Mouse (Mus musculus) urinary bladder, postnatal 25 days (tissue): Measurements from ENCODE around the gene Alg10b.
"Not testable (repeated sequence)": the region's sequence is repeated elsewhere in the genome, so short reads cannot be mapped to it uniquely, and the experiment has no call there.

Experiments
- DNase-seq: peaks from one replicate; pipeline ENCODE4 v3.0.0; 2022; ENCODE audit warnings: low spot score

Gene Alg10b

DNA sequence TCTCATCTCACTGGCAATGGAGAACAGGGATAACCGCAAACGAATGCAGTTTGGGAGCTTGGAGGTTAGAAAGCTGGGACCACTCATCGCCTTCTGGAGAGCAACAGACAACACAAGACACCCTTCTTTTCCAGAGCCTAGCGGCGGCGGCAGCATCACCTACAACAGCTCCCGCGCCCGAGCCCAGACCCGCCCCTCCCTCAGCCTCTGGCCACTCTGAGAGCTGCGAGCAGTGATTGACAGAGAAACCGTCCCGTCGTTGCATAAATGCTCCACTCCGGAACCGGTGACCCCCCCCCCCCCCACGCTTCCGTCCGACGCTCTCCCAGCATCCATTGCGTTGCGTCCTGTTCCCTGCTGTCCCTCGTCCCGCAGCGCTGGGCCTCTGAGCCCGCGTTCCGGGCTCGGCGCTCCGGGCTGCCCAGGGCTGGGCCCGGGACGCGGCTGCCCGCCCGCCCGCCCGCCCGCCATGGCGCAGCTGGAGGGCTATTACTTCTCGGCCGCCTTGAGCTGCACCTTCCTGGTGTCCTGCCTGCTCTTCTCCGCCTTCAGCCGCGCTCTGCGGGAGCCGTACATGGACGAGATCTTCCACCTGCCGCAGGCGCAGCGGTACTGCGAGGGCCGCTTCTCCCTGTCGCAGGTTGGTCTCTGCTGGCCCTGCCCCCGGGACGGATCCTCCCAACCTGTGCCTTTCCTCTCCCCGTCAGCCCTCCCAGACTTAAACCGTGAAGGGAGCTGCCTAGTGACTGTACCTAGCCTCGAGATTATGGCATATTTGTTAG is at the start of gene Alg10b:
Gene Alg10b (plus strand): TSS at position 343 of the 782 bp plus-strand sequence.
- peak; percentile 65 for DNase-seq

GRCm38 (mm10) chr15:90183108-90183507 is 41.0 kb upstream of the Alg10b start:
- not testable (repeated sequence) for DNase-seq

DNA sequence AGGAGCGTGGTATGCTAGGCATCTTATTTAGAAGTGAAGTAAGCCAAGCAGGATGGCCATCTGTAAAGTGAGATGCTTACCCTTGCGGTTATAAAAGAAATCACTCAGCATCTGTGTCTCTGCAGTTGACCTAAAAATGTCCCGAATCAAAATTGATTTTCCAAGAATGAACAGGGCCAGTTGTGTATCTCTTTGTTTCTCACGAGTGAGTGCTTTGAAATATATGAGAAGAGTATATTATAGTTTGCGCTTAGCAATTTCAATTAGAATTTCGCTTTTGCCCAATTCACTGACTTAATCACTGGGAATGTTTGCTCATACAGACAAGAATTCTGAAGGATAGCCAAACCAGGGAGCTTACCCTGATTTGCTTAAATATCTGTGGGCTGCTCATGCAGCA is 40.6 kb upstream of the Alg10b start:
- DNase-seq: no peak

GRCm38 (mm10) chr15:90184743-90185142 is 39.4 kb upstream of the Alg10b start:
- DNase-seq: no peak

- no peak for DNase-seq
Measured at GRCm38 (mm10) chr15:90189477-90189876, 34.6 kb upstream of the Alg10b start.

DNA sequence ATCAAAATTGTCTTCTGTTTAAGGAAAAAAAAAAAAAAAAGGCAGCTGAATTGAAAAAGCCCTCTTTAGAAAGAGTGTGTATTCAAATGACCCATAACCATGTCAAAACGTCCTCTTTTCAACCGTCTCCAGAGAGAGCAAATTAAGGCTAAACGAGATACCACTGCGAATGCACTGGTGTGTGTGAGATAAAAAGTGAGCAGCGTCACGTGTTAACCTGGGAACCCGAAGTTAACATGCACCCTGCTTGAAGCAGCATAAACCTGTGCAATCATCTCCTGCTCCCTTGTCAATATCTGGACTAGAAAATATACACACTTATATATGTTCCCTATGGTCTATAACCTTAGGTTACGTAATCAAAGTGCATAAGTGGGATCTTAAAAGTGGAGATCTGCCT is 10.2 kb upstream of the Alg10b start:
- DNase-seq: no peak

DNA sequence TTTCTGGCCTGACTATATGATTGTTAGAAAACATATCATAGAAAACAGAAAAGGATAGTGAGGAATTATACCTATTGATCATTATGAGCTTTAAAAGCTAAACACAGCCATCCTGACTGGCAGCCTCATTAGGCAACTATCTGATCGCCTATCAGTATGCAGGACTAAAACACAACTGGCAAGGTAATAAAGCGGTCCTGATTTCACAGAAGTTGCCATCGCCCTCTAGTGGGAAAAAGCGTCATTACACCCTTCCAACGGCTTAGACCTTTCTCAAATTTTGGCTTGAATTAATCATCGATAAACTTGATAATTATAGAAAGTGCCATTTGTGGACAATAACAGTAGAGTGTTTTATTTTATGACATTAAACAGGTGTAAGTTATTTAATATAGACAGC is 9.2 kb upstream of the Alg10b start:
- peak; percentile 61 for DNase-seq

DNA sequence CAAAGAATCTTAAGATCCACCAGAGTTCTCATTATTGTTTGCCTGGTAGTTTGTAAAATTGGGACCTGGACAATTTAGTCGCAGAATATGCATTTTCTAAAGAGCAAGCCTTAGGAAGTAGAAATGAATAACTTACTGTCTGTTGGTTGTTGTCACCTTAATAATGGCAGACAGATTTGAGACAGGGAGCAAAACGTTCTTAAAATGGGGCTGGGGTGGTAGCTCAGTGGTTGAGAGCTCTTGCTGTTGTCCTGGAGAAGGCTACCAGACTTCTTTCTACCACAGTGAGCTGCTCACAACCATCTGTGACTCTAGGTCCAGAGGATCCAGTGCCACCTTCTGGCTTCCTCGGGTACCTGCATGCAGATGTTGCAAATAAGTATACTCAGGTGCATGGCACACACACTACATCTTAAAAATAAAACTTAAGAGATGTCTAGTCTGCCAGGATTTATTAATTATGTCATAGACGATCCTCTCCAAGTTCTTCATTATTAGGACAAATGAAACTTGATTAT is 1.0 kb downstream of the Alg10b start:
- DNase-seq: no peak

DNA sequence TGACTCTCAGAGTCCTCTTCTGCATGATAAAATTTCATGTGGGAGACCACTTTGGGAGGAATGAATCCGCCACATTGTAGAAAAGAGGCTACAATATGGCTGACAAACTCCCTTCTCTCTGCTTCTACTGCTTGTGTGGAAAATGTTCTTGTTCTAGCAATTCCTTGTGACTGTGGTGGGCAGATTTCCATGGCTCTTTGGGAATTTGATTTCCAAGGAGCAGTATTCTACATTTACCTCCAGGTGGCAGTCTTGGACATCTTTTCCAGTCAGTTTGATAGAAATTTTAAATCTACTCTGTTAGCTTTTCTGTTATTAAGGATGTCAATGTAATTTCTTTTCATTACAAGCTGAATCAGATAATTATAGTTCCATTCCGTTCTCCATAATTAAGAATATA is 13.5 kb downstream of the Alg10b start:
- no peak for DNase-seq

DNA sequence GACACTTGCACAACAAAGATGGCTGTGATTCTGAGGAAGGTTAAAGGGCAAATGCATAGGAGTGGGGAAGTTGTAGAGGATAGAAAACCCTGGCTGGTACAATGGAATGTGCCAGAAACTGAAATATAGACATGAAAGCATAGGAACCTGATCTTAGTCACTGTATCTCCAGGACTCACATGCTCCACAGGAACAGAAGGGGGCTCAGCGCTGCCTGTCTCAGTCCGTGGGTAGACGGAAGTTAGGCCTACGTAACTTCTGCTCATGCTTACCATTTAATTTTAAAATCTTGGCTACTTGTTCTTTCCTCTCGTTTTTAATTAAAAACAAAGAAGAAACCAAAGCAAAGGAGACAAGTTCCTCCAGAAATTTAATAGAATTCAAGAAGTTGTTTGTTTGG is 20.0 kb downstream of the Alg10b start:
- no peak for DNase-seq

DNA sequence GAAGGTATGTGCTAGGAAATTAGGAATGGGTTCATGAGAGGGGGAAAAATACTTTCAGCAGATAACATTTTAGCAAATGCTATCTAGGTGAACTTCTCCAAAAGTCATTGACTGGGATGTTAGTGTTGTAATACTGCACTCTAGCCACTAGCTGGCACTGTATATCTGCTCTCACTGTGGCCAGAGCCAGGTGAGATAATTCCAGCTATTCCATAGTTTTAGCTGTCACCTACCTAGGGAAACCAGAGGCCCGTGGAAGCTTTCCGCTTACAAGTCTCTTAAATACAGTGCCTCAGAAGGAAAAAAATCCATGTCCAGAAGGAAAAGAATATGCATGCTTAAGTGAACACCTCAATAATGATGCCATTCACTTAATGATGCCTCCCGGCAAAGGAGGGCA is 25.6 kb downstream of the Alg10b start:
- no peak for DNase-seq

GRCm38 (mm10) chr15:90282876-90283275 is 58.8 kb downstream of the Alg10b start:
- DNase-seq: no peak
